Mouse (Mus musculus) megakaryocyte-erythroid progenitor cell, adult 5 weeks (primary cell): Measurements from ENCODE around the gene Gm21964. TPM values are rescaled to one million over a fixed set of nuclear protein-coding genes. Genes with fewer than 3 reads are reported as not detected.

Source experiments
- polyA plus RNA-seq: library from polyadenylated mRNA; stranded (reverse); fragments of >175 nt; gene quantifications from 2 replicates; pipeline ENCODE4 v1.2.3, GENCODE M21; 2012

Gm21964 gene
- polyA plus RNA-seq: not detected in 2 replicates

GRCm38 (mm10) chr8:110100907-110101306, at the start of gene Gm21964:
Gene Gm21964, plus strand, starts transcription at chr8:110101207.

GRCm38 (mm10) chr8:110079282-110080221, 21.5 kb upstream of the Gm21964 start, which contains the start of gene Zfp612:
Gene Zfp612, plus strand, starts transcription at chr8:110079746.

GRCm38 (mm10) chr8:110102653-110103052, 1.6 kb downstream of the Gm21964 start, which contains the start of gene Gm17720:
Gene Gm17720, minus strand, starts transcription at chr8:110102753.

Other genes starting within 250 kb of the Gm21964 start
- 3.8 and 4.2 TPM in 2 replicates for gene Phlpp2, start 232.7 kb upstream of the Gm21964 start, polyA plus RNA-seq
- 0.06 TPM in 1 of 2 replicates, not detected in the other for gene Marveld3, start 139.0 kb upstream of the Gm21964 start, polyA plus RNA-seq
- gene Tat, start 110.8 kb upstream of the Gm21964 start, polyA plus RNA-seq: not detected in 2 replicates
- not detected in 2 replicates for gene Chst4, start 61.5 kb upstream of the Gm21964 start, polyA plus RNA-seq
- not detected in 2 replicates for gene Zfp612, start 21.5 kb upstream of the Gm21964 start, polyA plus RNA-seq
- gene Gm17720, start 1.5 kb downstream of the Gm21964 start, polyA plus RNA-seq: not detected in 2 replicates
- not detected in 2 replicates for gene Calb2, start 67.0 kb downstream of the Gm21964 start, polyA plus RNA-seq
- 0.82 and 1.1 TPM in 2 replicates for gene Cmtr2, start 114.5 kb downstream of the Gm21964 start, polyA plus RNA-seq
- gene Hydin, start 165.8 kb downstream of the Gm21964 start, polyA plus RNA-seq: 0.01 TPM in 1 of 2 replicates, not detected in the other